Mouse (Mus musculus) kidney, embryonic 15.5 days (tissue): ENCODE results near the gene Slc4a8. TPM values are rescaled to one million over a fixed set of nuclear protein-coding genes. Genes with fewer than 3 reads are reported as not detected.

ENCODE experiments used
- polyA plus RNA-seq: library from polyadenylated mRNA; unstranded; fragments of >200 nt; fragmentation: Nextera tagmentation; extraction: Ambion mirVana; gene quantifications from 2 replicates; pipeline ENCODE4 v1.2.1, GENCODE M21; 2015

Slc4a8 gene
- polyA plus RNA-seq, 1 experiment from 2014 or later = 9.9 TPM

Other genes with a start within 250 kb of the Slc4a8 start
- gene Tfcp2, start 209.7 kb upstream of the Slc4a8 start, polyA plus RNA-seq = 38.1 and 38.2 TPM in 2 replicates
- 8.4 and 9.1 TPM in 2 replicates for gene Pou6f1, start 161.8 kb upstream of the Slc4a8 start, polyA plus RNA-seq
- 237 and 241 TPM in 2 replicates for gene Dazap2, start 146.4 kb upstream of the Slc4a8 start, polyA plus RNA-seq
- gene Smagp, start 124.8 kb upstream of the Slc4a8 start, polyA plus RNA-seq = 30.0 and 33.1 TPM in 2 replicates
- gene Bin2, start 92.2 kb upstream of the Slc4a8 start, polyA plus RNA-seq = 2.6 and 3.2 TPM in 2 replicates
- gene Cela1, start 73.8 kb upstream of the Slc4a8 start, polyA plus RNA-seq = 16.5 and 18.3 TPM in 2 replicates
- gene Galnt6, start 32.4 kb upstream of the Slc4a8 start, polyA plus RNA-seq = 1.0 and 2.4 TPM in 2 replicates
- gene Scn8a, start 108.1 kb downstream of the Slc4a8 start, polyA plus RNA-seq = 11.9 and 13.3 TPM in 2 replicates